Mouse (Mus musculus): ENCODE measurements at regions not wholly inside any gene's neighbourhood (a gene's known extent, or its start where the extent isn't known, plus 50 kb on each side); places are given as distances from the start of the nearest gene placed in this dataset.

GRCm38 (mm10) chr7:72972397-72972796 is 402.9 kb upstream of the Rgma start:
- Histone ChIP-seq H3K4me2 (ENCODE audit: low read length) (no peak overlapping the region), H3K9me3 (ENCODE audit: control insufficient read depth, low read length) (no peaks in the 10 kb centered on the region), H3K4me1 (ENCODE audit: control insufficient read depth, insufficient read depth, low read depth, low read length) (no peaks in the 10 kb centered on the region), H3K4me3 (ENCODE audit: low read length) (no peak overlapping the region), H3K36me3 (ENCODE audit: control insufficient read depth, insufficient read depth, low read length) (no peaks in the 10 kb centered on the region), H3K27ac (ENCODE audit: low read depth, low read length) (no peak overlapping the region), H3K9ac (ENCODE audit: low read depth, low read length) (no peak overlapping the region), H3K27me3 (replicated peaks; ENCODE audit: control insufficient read depth, insufficient read depth, low read length) (no peaks in the 10 kb centered on the region)
- 94% methylated on average over 7 of the region's 7 CpGs for WGBS
- no peak for ATAC-seq

- Histone ChIP-seq H3K36me3 (ENCODE audit: control insufficient read depth, insufficient read depth, low read length) (no peaks in the 10 kb centered on the region), H3K4me3 (ENCODE audit: low read length) (no peak overlapping the region), H3K9ac (ENCODE audit: low read depth, low read length) (no peak overlapping the region), H3K27ac (ENCODE audit: low read depth, low read length) (no peak overlapping the region), H3K4me1 (ENCODE audit: control insufficient read depth, insufficient read depth, low read depth, low read length) (no peaks in the 10 kb centered on the region), H3K27me3 (replicated peaks; ENCODE audit: control insufficient read depth, insufficient read depth, low read length) (no peaks in the 10 kb centered on the region), H3K4me2 (ENCODE audit: low read length) (no peak overlapping the region), H3K9me3 (ENCODE audit: control insufficient read depth, low read length) (no peaks in the 10 kb centered on the region)
- 62% methylated on average over 3 of the region's 3 CpGs for WGBS
- no peak for ATAC-seq
Observed at GRCm38 (mm10) chr7:72973771-72974170, 401.5 kb upstream of the Rgma start.

- no peak for ATAC-seq
- no peaks in the 10 kb centered on the region for H3K9me3 ChIP-seq (ENCODE audit: control insufficient read depth, low read length)
- no peaks in the 10 kb centered on the region for H3K4me1 ChIP-seq (ENCODE audit: control insufficient read depth, insufficient read depth, low read depth, low read length)
- no peaks in the 10 kb centered on the region for H3K36me3 ChIP-seq (ENCODE audit: control insufficient read depth, insufficient read depth, low read length)
- no peaks in the 10 kb centered on the region for H3K27me3 ChIP-seq (replicated peaks; ENCODE audit: control insufficient read depth, insufficient read depth, low read length)
- no peak overlapping the region for H3K4me3 ChIP-seq (ENCODE audit: low read length)
- H3K27ac ChIP-seq (ENCODE audit: low read depth, low read length) = no peak overlapping the region
- WGBS = 84% methylated on average over 3 of the region's 3 CpGs
- H3K9ac ChIP-seq (ENCODE audit: low read depth, low read length) = no peak overlapping the region
- no peak overlapping the region for H3K4me2 ChIP-seq (ENCODE audit: low read length)
Observed at GRCm38 (mm10) chr7:72974384-72974783, 400.9 kb upstream of the Rgma start.

- no peaks in the 10 kb centered on the region for H3K27me3 ChIP-seq (replicated peaks; ENCODE audit: control insufficient read depth, insufficient read depth, low read length)
- no peaks in the 10 kb centered on the region for H3K9me3 ChIP-seq (ENCODE audit: control insufficient read depth, low read length)
- H3K36me3 ChIP-seq (ENCODE audit: control insufficient read depth, insufficient read depth, low read length) = no peaks in the 10 kb centered on the region
- H3K9ac ChIP-seq (ENCODE audit: low read depth, low read length) = no peak overlapping the region
- no peak overlapping the region for H3K4me3 ChIP-seq (ENCODE audit: low read length)
- H3K4me2 ChIP-seq (ENCODE audit: low read length) = no peak overlapping the region
- no peak overlapping the region for H3K27ac ChIP-seq (ENCODE audit: low read depth, low read length)
- no peaks in the 10 kb centered on the region for H3K4me1 ChIP-seq (ENCODE audit: control insufficient read depth, insufficient read depth, low read depth, low read length)
- ATAC-seq = no peak
- 76% methylated on average over 8 of the region's 8 CpGs for WGBS
Observed at GRCm38 (mm10) chr7:72990559-72991429, 384.5 kb upstream of the Rgma start.

GRCm38 (mm10) chr7:72998374-72998773 is 376.9 kb upstream of the Rgma start:
- no peak overlapping the region for H3K4me2 ChIP-seq (ENCODE audit: low read length)
- H3K27ac ChIP-seq (ENCODE audit: low read depth, low read length) = no peak overlapping the region
- ATAC-seq = no peak
- H3K27me3 ChIP-seq (replicated peaks; ENCODE audit: control insufficient read depth, insufficient read depth, low read length) = no peaks in the 10 kb centered on the region
- H3K4me3 ChIP-seq (ENCODE audit: low read length) = no peak overlapping the region
- WGBS = 42% methylated on average over 5 of the region's 5 CpGs
- no peaks in the 10 kb centered on the region for H3K4me1 ChIP-seq (ENCODE audit: control insufficient read depth, insufficient read depth, low read depth, low read length)
- no peaks in the 10 kb centered on the region for H3K36me3 ChIP-seq (ENCODE audit: control insufficient read depth, insufficient read depth, low read length)
- H3K9ac ChIP-seq (ENCODE audit: low read depth, low read length) = no peak overlapping the region
- no peaks in the 10 kb centered on the region for H3K9me3 ChIP-seq (ENCODE audit: control insufficient read depth, low read length)

- Histone ChIP-seq H3K9me3 (ENCODE audit: control insufficient read depth, low read length) (no peaks in the 10 kb centered on the region), H3K27ac (ENCODE audit: low read depth, low read length) (no peak overlapping the region), H3K4me2 (ENCODE audit: low read length) (no peak overlapping the region), H3K9ac (ENCODE audit: low read depth, low read length) (no peak overlapping the region), H3K36me3 (ENCODE audit: control insufficient read depth, insufficient read depth, low read length) (no peaks in the 10 kb centered on the region), H3K4me3 (ENCODE audit: low read length) (no peak overlapping the region), H3K27me3 (replicated peaks; ENCODE audit: control insufficient read depth, insufficient read depth, low read length) (no peaks in the 10 kb centered on the region), H3K4me1 (ENCODE audit: control insufficient read depth, insufficient read depth, low read depth, low read length) (no peaks in the 10 kb centered on the region)
- WGBS = 84% methylated on average over 3 of the region's 3 CpGs
- no peak for ATAC-seq
Observed at GRCm38 (mm10) chr7:73019151-73019550, 356.2 kb upstream of the Rgma start.

GRCm38 (mm10) chr7:73019764-73020354 is 355.4 kb upstream of the Rgma start:
- Histone ChIP-seq H3K27ac (ENCODE audit: low read depth, low read length) (no peak overlapping the region), H3K36me3 (ENCODE audit: control insufficient read depth, insufficient read depth, low read length) (no peaks in the 10 kb centered on the region), H3K4me2 (ENCODE audit: low read length) (no peak overlapping the region), H3K4me1 (ENCODE audit: control insufficient read depth, insufficient read depth, low read depth, low read length) (no peaks in the 10 kb centered on the region), H3K9me3 (ENCODE audit: control insufficient read depth, low read length) (no peaks in the 10 kb centered on the region), H3K4me3 (ENCODE audit: low read length) (no peak overlapping the region), H3K27me3 (replicated peaks; ENCODE audit: control insufficient read depth, insufficient read depth, low read length) (no peaks in the 10 kb centered on the region), H3K9ac (ENCODE audit: low read depth, low read length) (no peak overlapping the region)
- WGBS = 36% methylated on average over 1 of the region's 1 CpGs
- ATAC-seq = 0 out of 2 replicates have a peak, but pooled peaks have one; percentile 17

- no peak overlapping the region for H3K27ac ChIP-seq (ENCODE audit: low read depth, low read length)
- H3K4me2 ChIP-seq (ENCODE audit: low read length) = no peak overlapping the region
- no peak overlapping the region for H3K9ac ChIP-seq (ENCODE audit: low read depth, low read length)
- WGBS = 77% methylated on average over 2 of the region's 2 CpGs
- H3K36me3 ChIP-seq (ENCODE audit: control insufficient read depth, insufficient read depth, low read length) = no peaks in the 10 kb centered on the region
- H3K4me3 ChIP-seq (ENCODE audit: low read length) = no peak overlapping the region
- no peaks in the 10 kb centered on the region for H3K9me3 ChIP-seq (ENCODE audit: control insufficient read depth, low read length)
- H3K4me1 ChIP-seq (ENCODE audit: control insufficient read depth, insufficient read depth, low read depth, low read length) = no peaks in the 10 kb centered on the region
- no peaks in the 10 kb centered on the region for H3K27me3 ChIP-seq (replicated peaks; ENCODE audit: control insufficient read depth, insufficient read depth, low read length)
- no peak for ATAC-seq
Observed at GRCm38 (mm10) chr7:73021786-73022185, 353.5 kb upstream of the Rgma start.

- H3K4me1 ChIP-seq (ENCODE audit: control insufficient read depth, insufficient read depth, low read depth, low read length) = no peaks in the 10 kb centered on the region
- H3K27ac ChIP-seq (ENCODE audit: low read depth, low read length) = no peak overlapping the region
- no peak overlapping the region for H3K9ac ChIP-seq (ENCODE audit: low read depth, low read length)
- H3K27me3 ChIP-seq (replicated peaks; ENCODE audit: control insufficient read depth, insufficient read depth, low read length) = no peaks in the 10 kb centered on the region
- no peak overlapping the region for H3K4me2 ChIP-seq (ENCODE audit: low read length)
- H3K36me3 ChIP-seq (ENCODE audit: control insufficient read depth, insufficient read depth, low read length) = no peaks in the 10 kb centered on the region
- no peak overlapping the region for H3K4me3 ChIP-seq (ENCODE audit: low read length)
- H3K9me3 ChIP-seq (ENCODE audit: control insufficient read depth, low read length) = no peaks in the 10 kb centered on the region
- no peak for ATAC-seq
- 63% methylated on average over 5 of the region's 5 CpGs for WGBS
Observed at GRCm38 (mm10) chr7:73025640-73026039, 349.7 kb upstream of the Rgma start.
